Comparison of ENCODE assay signal across 8 mouse cellular contexts in the genomic region with DNA sequence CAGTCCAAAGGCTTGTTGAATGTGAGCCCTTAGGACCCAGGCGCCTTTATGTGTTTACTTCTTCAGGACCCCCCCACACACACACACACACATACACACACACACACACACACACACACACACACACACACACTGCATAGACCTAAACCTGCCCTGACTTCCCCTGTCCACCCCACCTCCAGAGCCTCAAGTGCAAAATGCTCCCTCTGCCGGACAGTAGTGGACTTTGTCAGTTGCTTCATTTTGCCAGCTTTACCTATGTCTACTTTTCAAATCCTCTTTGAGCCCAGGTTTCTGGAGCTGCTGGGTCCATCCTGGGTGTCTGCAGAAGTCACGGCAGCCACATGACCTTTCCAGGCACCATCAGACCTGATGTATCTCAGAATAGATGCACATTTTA. TPM values are rescaled to one million over a fixed set of nuclear protein-coding genes. Genes with fewer than 3 reads are reported as not detected.
DNase-seq lines count a peak whose midpoint lies in the region; ATAC-seq and TF ChIP-seq lines count a peak whose summit lies in the region.

No protein-coding gene starts in this region.

- H3K4me3 ChIP-seq in heart, postnatal 0 days (ENCODE audit: low read depth, low read length), result peak overlapping the region; percentile 59
- H3K4me3 ChIP-seq in megakaryocyte, embryonic 14.5 days (replicated peaks), result peak overlapping the region; percentile 98
- H3K4me3 ChIP-seq in small intestine, adult 2 months (ENCODE audit: low read depth, low read length), result peak overlapping the region; percentile 28

- 12% methylated on average over 3 of the region's 3 CpGs for WGBS in heart, postnatal 0 days
- WGBS in large intestine, adult 2 months, result 9% methylated on average over 3 of the region's 3 CpGs
- WGBS in small intestine, adult 2 months, result 13% methylated on average over 3 of the region's 3 CpGs

- peak overlapping the region; percentile 66 for H3K9ac ChIP-seq in heart, postnatal 0 days (replicated peaks; ENCODE audit: low read depth, low read length)

- peaks cover 11% of the 10 kb centered on the region; the same call in 1 of the 2 replicates for H3K4me1 ChIP-seq in heart, postnatal 0 days (ENCODE audit: control insufficient read depth, insufficient read depth)
- peaks cover 58% of the 10 kb centered on the region for H3K4me1 ChIP-seq in megakaryocyte, embryonic 14.5 days
- peaks cover 6% of the 10 kb centered on the region for H3K4me1 ChIP-seq in small intestine, adult 2 months (ENCODE audit: control insufficient read depth, insufficient read depth, insufficient read length, low read length)

- H3K27ac ChIP-seq in heart, postnatal 0 days (ENCODE audit: low read depth), result peak overlapping the region; percentile 64; the same call in 1 of the 2 replicates
- H3K27ac ChIP-seq in small intestine, adult 2 months (ENCODE audit: insufficient read depth, low read depth, low read length), result peak overlapping the region; percentile 50

- TF ChIP-seq CTCF in heart, postnatal 0 days (IDR thresholded peaks at IDR 0.05; ENCODE audit: low read depth), result peak; percentile 83
- TF ChIP-seq CTCF in small intestine, adult 2 months (IDR thresholded peaks at IDR 0.05; ENCODE audit: extremely low read depth, insufficient read length, insufficient replicate concordance, low read depth, low read length), result peak; percentile 75; the same call in 1 of the 2 replicates

- H3K27me3 ChIP-seq in heart, postnatal 0 days (ENCODE audit: control insufficient read depth, insufficient read depth, low read length), result no peaks in the 10 kb centered on the region
- no peaks in the 10 kb centered on the region for H3K27me3 ChIP-seq in megakaryocyte, embryonic 14.5 days (replicated peaks)
- H3K27me3 ChIP-seq in small intestine, adult 2 months (ENCODE audit: control insufficient read depth, insufficient read depth, low read length), result no peaks in the 10 kb centered on the region

- peak overlapping the region; percentile 84 for H3K4me2 ChIP-seq in heart, postnatal 0 days (ENCODE audit: low read depth, low read length)

- no peak for TF ChIP-seq POLR2A in small intestine, adult 2 months (IDR thresholded peaks at IDR 0.05; ENCODE audit: low read depth, low read length)

- peak; percentile 13; the same call in 1 of the 2 replicates for ATAC-seq in heart, postnatal 0 days (ENCODE audit: insufficient read depth, low read depth)

- no peaks in the 10 kb centered on the region for H3K9me3 ChIP-seq in heart, postnatal 0 days (replicated peaks; ENCODE audit: control insufficient read depth, low read length)
- H3K9me3 ChIP-seq in megakaryocyte, embryonic 14.5 days, result no peaks in the 10 kb centered on the region

- H3K36me3 ChIP-seq in heart, postnatal 0 days (replicated peaks; ENCODE audit: control insufficient read depth, insufficient read depth, low read length), result peaks cover 23% of the 10 kb centered on the region
- peaks cover 46% of the 10 kb centered on the region for H3K36me3 ChIP-seq in megakaryocyte, embryonic 14.5 days (replicated peaks; ENCODE audit: low read length)
- H3K36me3 ChIP-seq in small intestine, adult 2 months (ENCODE audit: control insufficient read depth, insufficient read depth, low read length), result peaks cover 21% of the 10 kb centered on the region

- DNase-seq in B cell, adult 2 months, result peak; percentile 83 to 84
- DNase-seq in NIH3T3 (ENCODE audit: low read depth), result peak; percentile 86
- DNase-seq in embryo, embryonic 10.5 days (ENCODE audit: low spot score), result peak; percentile 87
- DNase-seq in heart, postnatal 0 days (ENCODE audit: low spot score), result peak; percentile 81
- DNase-seq in large intestine, adult 2 months (ENCODE audit: low read depth, low spot score), result peak; percentile 52
- no peak for DNase-seq in frontal cortex, postnatal 10 days (ENCODE audit: low spot score in 2 of 2)

- no peak for TF ChIP-seq EP300 in heart, postnatal 0 days (IDR thresholded peaks at IDR 0.05; ENCODE audit: low read depth)

RNA-seq across cellular contexts. Expression of a gene that starts 2.2 kb away (rescaled TPM):
- total RNA-seq in heart, postnatal 0 days (2014; rRNA removed; ENCODE audit: low replicate concordance), result 16.0 and 28.2 TPM in 2 replicates
- 37.0 TPM in 2 replicates for polyA plus RNA-seq in heart, postnatal 0 days (2015; fragmentation: Nextera tagmentation; extraction: Ambion mirVana)
- polyA plus RNA-seq in large intestine, adult 2 months (2012; rRNA removed), result 114 and 145 TPM in 2 replicates
- 136 and 219 TPM in 2 replicates for polyA plus RNA-seq in megakaryocyte, embryonic 14.5 days (2012; ENCODE audit: insufficient read depth, low replicate concordance)
- 106 and 209 TPM in 2 replicates for polyA plus RNA-seq in small intestine, adult 2 months (2012; rRNA removed)

RNA-seq across cellular contexts. Expression of a gene that starts 7.8 kb away (rescaled TPM):
- total RNA-seq in heart, postnatal 0 days (2014; rRNA removed; ENCODE audit: low replicate concordance), result 2.8 TPM in 1 of 2 replicates, not detected in the other
- polyA plus RNA-seq in heart, postnatal 0 days (2015; fragmentation: Nextera tagmentation; extraction: Ambion mirVana), result 0.33 and 0.70 TPM in 2 replicates
- 60.4 and 84.9 TPM in 2 replicates for polyA plus RNA-seq in large intestine, adult 2 months (2012; rRNA removed)
- 0.50 TPM in 1 of 2 replicates, not detected in the other for polyA plus RNA-seq in megakaryocyte, embryonic 14.5 days (2012; ENCODE audit: insufficient read depth, low replicate concordance)
- 23.2 and 54.3 TPM in 2 replicates for polyA plus RNA-seq in small intestine, adult 2 months (2012; rRNA removed)

RNA-seq across cellular contexts. Expression of a gene that starts 20.8 kb away (rescaled TPM):
- total RNA-seq in heart, postnatal 0 days (2014; rRNA removed; ENCODE audit: low replicate concordance), result 530 and 642 TPM in 2 replicates
- 980 and 1,040 TPM in 2 replicates for polyA plus RNA-seq in heart, postnatal 0 days (2015; fragmentation: Nextera tagmentation; extraction: Ambion mirVana)
- polyA plus RNA-seq in large intestine, adult 2 months (2012; rRNA removed), result 648 and 720 TPM in 2 replicates
- 171 and 2,463 TPM in 2 replicates for polyA plus RNA-seq in megakaryocyte, embryonic 14.5 days (2012; ENCODE audit: insufficient read depth, low replicate concordance)
- 254 and 421 TPM in 2 replicates for polyA plus RNA-seq in small intestine, adult 2 months (2012; rRNA removed)

RNA-seq across cellular contexts. Expression of a gene that starts 35.1 kb away (rescaled TPM):
- total RNA-seq in heart, postnatal 0 days (2014; rRNA removed; ENCODE audit: low replicate concordance), result not detected in 2 replicates
- not detected in 2 replicates for polyA plus RNA-seq in heart, postnatal 0 days (2015; fragmentation: Nextera tagmentation; extraction: Ambion mirVana)
- not detected in 2 replicates for polyA plus RNA-seq in large intestine, adult 2 months (2012; rRNA removed)
- not detected in 2 replicates for polyA plus RNA-seq in megakaryocyte, embryonic 14.5 days (2012; ENCODE audit: insufficient read depth, low replicate concordance)
- polyA plus RNA-seq in small intestine, adult 2 months (2012; rRNA removed), result not detected in 2 replicates

RNA-seq across cellular contexts. Expression of a gene that starts 35.2 kb away (rescaled TPM):
- total RNA-seq in heart, postnatal 0 days (2014; rRNA removed; ENCODE audit: low replicate concordance), result not detected in 2 replicates
- polyA plus RNA-seq in heart, postnatal 0 days (2015; fragmentation: Nextera tagmentation; extraction: Ambion mirVana), result not detected in 2 replicates
- not detected in 2 replicates for polyA plus RNA-seq in large intestine, adult 2 months (2012; rRNA removed)
- polyA plus RNA-seq in megakaryocyte, embryonic 14.5 days (2012; ENCODE audit: insufficient read depth, low replicate concordance), result not detected in 2 replicates
- not detected in 2 replicates for polyA plus RNA-seq in small intestine, adult 2 months (2012; rRNA removed)

Comparison
In these comparisons a context has a peak if more than half of its experiments do, and no peak if none do; other contexts are left out.
1. DNase-seq: peak in B cell, adult 2 months (2 of 2), NIH3T3 (single experiment), embryo, embryonic 10.5 days (single experiment), heart, postnatal 0 days (single experiment) and large intestine, adult 2 months (single experiment); none in frontal cortex, postnatal 10 days (0 of 2).
2. H3K4me3 ChIP-seq: peak in every context shown above with its lines; median percentile 98 in megakaryocyte, embryonic 14.5 days; 59 in heart, postnatal 0 days; 28 in small intestine, adult 2 months.
3. RNA of a gene that starts 7.8 kb away (polyA plus RNA-seq): 60.4 to 84.9 TPM in large intestine, adult 2 months and 23.2 to 54.3 TPM in small intestine, adult 2 months; 0.50 TPM in megakaryocyte, embryonic 14.5 days and 0.33 to 0.70 TPM in heart, postnatal 0 days; every median in the first group is over 10 times any median in the second.